Mouse (Mus musculus): ENCODE data around the gene Atp10a.
A peak's percentile ranks its signal among the peaks of the same experiment; 100 is the strongest.
"Not testable (repeated sequence)": the region's sequence is repeated elsewhere in the genome, so short reads cannot be mapped to it uniquely, and the experiment has no call there.

Atp10a gene

DNA sequence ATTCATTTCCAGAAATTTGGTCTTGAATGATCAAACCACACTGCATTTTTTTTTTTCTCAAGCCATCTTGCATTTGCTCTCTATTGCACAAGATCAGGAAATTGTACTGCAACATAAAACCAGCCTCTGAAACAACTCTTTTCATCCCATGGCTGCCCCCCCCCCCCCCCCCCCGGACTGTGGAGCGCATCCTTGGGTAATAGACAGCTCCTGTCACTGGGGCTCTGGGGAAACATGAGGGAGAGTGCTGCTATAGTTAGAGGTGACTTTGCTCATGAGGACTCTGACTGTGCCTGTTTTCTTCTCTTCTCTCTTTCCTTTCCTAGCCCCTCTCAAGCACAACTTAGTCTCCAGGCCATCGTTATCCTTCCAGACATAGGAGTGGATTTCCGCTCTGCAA, 131.6 kb downstream of the Atp10a start:
- no peak for DNase-seq (ENCODE audit: low read depth, low spot score)

DNA sequence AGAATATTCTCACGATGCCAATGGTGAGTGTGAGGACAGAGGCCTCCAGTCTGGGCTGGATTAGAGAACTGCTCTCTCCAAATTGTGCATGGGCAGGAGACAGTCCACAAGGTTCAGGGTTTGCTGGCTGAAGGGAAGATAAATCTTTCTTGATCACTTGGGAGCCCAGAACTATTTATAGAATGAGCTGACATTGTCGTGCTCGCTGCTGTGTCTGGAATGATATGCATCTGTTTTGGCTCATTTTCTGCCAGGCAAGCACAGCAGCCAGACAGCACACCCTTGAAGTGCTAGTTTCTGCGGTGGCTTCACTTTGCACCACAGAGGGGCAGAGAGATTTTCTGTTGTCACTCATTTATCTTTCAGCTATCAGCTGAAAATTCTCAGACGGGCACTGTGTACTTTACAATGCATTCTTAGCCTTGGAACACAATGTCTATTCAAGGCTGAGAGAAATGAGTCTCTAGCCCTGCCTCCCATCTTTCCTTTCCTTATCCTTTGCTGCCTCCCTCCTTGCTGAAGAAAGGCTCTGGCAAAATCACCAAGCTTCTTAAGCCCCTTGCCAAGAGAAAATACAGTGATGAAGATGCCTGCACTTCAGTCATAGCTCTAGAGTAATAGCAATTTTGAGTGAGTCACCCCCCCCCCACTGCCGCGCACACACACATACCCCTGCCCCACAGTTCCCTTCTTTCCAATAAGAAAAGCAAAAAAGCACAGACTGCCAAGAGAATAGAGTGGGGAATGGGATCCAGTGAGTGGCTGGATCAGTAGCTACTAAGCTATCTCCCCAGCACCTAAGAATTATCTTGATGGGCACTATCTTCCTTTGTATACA, 132.7 kb downstream of the Atp10a start:
- peak; percentile 6 for DNase-seq (ENCODE audit: low read depth, low spot score)

DNA sequence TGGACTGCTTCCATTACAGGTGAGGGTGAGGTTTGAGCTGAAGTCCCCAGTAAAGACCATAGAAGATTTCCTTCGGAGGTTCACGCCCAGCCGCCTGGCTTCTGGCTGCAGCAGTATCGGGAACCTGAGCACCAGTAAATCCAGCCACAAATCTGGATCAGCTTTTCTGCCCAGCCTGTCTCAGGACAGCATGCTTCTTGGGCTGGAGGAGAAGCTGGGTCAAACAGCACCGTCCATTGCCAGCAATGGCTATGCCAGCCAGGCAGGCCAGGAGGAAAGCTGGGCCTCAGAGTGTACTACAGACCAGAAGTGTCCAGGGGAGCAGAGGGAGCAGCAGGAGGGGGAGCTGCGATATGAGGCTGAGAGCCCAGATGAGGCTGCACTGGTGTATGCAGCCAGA, 141.3 kb downstream of the Atp10a start:
- DNase-seq (ENCODE audit: low read depth, low spot score) = no peak

DNA sequence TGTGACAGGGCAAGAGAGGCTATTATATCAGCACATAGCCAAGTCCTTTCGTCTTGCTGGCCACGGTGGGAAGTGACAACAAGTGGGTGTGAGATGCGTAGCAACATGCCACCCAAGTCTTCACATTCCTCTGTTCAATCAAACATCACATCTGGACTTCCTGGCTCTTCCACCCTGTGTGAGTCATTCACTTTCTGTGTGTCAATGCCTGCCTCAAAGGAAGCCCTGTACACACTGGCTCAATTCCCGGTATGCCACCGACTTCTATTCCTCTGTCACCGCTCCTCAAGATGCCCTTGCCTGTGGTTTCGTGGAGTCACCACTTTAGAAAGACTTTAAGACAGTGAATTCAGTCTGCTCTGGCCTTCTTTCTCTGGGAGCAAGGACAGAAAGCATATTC, 144.9 kb downstream of the Atp10a start:
- DNase-seq (ENCODE audit: low read depth, low spot score) = peak; percentile 96

DNA sequence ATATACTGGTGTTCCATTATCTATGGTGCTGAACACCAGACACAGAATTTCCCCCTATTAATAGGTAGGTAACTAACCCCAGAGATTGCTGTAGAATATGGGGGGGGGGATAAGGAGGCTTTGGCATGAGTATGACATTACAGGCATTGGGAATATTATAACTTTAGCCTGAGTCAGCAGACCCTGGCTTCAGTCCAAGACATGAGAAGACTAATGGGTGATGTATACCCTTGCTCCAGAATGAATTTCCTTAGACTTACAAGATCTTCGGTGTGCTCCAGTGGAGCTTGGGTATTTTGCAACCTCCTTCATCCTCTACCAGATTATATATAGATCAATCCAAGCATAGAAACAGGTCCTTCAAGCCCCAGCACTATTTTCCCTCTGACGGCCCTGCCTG, 145.8 kb downstream of the Atp10a start:
- DNase-seq (ENCODE audit: low read depth, low spot score) = peak; percentile 77

DNA sequence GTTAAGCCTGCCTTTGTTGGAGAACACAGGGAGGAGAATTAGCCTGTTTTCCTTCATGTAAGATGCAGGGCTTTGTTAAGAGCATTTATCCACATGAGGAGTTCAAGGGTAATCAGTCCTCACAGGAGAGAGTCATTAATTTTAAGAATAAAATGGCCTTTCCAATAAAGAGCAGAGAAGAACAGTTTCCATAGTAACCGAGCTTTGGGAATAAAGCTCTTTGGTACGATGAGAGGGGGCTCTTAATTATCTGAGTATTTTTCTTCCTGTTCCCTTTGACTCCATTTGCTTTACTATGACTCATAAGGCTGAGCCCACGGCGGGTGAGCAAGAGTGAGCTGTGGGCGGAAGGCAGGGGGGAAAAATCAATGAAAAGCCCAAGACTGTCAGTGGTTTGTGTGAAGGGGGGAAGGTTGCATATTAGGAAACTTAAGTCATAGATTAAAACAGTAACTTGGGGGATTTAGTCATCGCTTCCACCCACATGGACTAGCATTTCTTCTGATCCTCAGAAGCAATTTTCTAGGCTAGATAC, 166.2 kb downstream of the Atp10a start:
- peak; percentile 69 for DNase-seq (ENCODE audit: low read depth, low spot score)

DNA sequence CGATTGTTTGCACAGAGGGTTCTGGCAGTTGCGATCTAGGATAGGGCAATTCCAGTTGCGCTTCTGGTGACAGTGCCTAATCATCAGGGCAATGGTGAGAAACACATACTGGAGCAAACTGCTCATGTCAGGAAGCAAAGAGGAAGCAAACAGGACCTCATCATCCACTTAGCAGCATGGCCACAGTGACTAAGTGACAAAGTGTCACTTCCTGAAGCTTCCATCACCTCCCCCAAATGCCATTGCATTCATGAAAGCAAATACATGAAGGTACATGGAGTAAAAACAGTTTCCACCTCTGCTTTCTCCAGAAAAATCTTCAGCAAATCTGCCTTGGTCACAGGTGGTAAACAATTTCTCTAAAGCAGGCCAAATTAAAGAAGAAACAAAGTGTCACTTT, 168.7 kb downstream of the Atp10a start:
- no peak for DNase-seq (ENCODE audit: low read depth, low spot score)

DNA sequence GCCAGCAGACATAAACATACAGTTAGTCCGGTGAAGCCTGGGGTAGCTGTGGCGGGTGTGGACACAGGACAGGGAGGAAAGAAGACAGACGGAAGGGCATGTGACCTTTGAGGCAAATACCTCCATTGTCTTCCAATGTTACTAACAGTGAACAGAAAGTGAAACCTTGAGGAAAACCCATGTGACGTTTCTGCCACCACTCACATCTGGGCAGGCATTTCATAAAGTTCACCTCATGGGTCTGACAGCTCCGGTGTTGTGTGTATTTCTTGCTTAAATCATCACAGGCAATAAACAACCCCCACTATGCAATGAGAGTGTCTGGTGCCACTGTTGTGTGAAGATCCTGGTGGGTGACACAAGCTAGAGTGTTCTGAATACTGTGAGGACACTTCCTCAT, 173.1 kb downstream of the Atp10a start:
- no peak for DNase-seq (ENCODE audit: low read depth, low spot score)

DNA sequence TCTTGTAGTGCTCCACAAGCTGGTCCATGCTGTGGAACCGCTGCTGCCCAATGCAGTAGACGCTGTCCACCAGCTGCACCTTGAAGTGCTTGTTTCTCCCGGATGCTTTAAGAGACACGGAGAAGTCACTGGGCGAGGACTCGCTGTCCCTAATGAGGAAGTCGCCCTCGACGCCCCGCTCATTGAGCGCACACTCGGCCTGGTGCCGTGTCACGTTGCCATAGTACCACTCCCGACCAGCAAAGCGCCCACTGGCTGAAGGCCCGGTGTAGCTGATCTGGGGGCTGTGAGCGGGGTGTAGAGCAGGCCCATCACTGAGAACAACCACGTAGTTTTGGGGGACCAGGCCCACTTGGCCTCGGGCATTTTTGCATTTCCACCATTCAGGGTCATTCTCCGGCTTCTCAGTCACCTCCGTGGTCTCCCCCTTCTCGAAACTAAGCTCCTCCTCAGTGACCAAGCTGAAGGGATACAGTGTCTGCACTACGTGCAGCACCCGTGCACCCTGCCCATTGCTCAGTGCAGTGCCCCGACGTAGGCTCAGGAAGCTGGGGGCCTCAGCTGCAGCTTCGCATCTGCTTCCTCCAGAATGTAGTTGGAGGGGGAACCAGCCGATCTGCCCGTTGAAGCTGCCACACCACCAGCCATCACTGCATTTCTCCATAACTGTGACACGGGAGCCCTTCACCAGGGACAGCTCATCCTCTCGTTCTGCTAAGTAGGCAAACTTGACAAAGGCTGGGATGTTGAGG, 181.1 kb downstream of the Atp10a start:
- DNase-seq (ENCODE audit: low read depth, low spot score) = not testable (repeated sequence)

DNA sequence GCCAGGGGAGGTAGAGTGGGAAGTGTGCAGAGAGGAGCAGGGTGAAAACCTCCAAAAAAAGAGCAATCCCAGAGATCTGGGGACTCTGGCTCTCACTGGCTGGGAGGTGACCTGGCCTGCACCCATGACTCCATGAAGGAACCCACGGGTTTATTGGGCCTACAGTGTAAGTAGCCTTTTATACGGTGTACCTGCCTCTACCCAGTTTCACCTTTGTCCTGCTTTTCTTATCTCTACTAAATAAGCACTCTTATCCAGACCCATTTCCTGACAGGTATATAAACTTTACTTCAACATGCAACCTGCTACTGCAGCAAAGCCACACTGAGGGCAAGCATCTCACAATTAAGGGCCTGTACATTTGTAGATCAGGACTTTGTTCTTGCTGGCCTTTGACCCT, 184.4 kb downstream of the Atp10a start:
- DNase-seq (ENCODE audit: low read depth, low spot score) = no peak

DNA sequence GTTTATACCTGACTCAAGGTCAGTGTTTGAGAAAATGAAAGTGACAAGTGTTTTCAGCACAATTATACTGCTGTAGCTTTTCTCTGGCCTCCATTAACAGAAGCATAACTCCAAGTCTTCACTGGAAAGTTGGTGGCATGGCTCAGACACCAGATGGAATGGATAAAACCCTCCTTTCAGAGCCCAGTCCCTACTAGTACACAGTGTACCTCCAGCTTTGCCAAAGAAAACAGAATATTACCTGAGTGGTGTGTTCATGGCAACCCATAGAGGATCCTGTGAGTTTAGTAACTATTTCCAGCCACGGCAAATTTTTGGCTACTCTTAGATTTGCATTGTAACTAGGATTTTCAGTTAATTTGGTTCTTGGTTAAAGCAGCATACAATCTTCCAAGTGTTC, 185.1 kb downstream of the Atp10a start:
- no peak for DNase-seq (ENCODE audit: low read depth, low spot score)

DNA sequence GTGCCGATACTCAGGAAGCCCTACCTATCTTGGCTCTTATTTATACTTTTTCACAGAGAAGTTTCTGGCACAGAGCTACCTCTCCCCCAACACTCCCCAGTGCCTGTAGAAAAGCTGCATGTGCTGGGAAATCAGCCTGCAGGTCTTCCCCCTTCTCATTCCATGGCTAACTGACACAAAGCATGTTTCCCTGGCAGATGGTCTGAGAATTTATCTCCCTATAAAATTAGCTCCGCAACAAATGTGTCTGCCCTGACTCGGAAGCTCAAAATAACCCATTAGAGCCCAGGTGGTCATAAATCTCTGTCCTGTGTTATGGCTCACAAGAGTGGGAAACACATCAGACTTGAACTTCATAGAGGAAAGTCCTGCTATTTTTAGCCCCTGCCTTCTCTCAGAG, 186.9 kb downstream of the Atp10a start:
- DNase-seq (ENCODE audit: low read depth, low spot score) = peak; percentile 4

DNA sequence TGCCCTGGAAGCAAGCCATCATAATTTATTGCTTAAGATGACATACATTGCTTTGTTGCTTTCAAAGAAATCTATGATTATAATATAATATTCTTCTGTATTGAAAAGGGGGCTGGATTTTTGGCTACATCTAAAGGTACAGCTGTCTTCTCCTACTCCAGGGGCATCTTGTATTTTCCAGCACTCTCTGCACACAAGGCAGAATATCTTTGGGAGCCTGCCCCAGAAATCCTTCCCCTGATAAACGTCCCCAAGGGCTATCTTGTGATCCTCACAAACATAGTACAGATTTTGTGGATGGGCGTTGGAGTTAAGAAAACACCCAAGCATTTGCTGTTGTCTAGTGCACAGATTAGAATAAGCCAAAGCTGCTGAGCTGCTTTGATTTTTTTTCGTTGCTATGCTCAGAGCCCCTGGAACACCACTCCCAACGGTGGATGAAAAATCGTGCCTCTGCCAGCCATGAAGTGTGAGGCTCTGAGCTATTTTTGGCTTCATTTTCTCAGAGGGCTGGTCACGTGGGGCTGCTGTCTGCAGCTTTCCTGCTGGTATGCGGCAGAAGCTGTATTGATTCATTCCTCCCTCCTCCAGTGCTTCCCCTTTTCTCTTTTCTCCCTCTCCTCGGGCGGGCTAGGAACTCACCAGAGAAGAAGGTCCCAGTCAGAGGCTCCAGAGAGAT, 187.9 kb downstream of the Atp10a start:
- peak; percentile 91 for DNase-seq (ENCODE audit: low read depth, low spot score)

DNA sequence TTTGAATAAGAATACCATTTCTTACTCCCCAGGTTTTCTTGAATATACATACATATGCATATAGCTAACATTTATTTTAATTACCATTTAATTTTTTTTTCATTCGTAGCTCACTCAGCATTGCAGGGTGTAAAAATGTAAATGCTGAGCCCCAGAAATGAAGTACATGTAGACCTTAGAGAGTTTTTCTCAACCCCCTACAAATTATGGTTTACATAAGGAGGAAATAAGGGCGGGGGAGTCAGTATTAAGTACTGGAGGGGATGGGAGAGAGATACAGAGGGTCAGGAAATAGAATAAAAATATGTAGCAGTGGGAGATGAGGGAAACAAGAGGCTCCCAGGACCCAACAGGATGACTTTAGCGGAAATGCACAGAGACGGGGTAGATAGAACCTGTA, 188.5 kb downstream of the Atp10a start:
- DNase-seq (ENCODE audit: low read depth, low spot score) = no peak

DNA sequence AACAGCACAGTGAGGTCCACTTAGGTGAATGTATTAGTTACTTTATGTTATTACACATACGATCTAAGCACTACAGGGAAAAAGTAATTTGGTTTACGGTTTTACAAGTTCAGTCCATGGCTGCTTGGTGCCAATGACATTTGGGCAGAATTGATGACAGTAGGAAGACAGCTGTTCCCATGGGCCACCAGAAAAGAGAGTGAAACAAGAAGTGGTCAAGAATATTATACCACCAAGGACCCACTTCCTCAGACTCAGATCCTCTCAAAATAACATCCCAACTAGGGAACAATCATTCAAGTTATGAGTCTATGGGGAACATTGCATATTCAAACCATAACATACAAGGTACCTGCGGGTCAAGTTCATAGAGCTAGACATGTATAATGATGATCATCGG, 203.0 kb downstream of the Atp10a start:
- DNase-seq (ENCODE audit: low read depth, low spot score) = no peak

DNA sequence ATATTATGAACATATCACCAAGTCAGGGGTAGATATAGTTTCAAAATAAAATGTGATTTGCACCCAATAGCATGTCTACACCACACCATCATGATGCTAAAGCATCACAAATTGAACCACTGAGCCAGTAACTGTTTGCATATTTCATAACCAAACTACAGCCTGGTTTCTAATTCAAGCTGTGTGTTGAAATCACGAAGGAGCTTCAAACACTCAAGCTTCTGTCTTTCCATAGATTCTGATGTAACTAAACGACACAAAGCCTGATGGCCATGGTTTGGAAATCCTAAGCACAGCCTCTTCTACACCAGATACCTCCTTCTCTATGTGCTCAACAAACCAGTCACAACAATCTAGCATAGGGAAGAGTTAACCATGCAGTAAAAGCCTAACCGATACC, 207.2 kb downstream of the Atp10a start:
- no peak for DNase-seq (ENCODE audit: low read depth, low spot score)

DNA sequence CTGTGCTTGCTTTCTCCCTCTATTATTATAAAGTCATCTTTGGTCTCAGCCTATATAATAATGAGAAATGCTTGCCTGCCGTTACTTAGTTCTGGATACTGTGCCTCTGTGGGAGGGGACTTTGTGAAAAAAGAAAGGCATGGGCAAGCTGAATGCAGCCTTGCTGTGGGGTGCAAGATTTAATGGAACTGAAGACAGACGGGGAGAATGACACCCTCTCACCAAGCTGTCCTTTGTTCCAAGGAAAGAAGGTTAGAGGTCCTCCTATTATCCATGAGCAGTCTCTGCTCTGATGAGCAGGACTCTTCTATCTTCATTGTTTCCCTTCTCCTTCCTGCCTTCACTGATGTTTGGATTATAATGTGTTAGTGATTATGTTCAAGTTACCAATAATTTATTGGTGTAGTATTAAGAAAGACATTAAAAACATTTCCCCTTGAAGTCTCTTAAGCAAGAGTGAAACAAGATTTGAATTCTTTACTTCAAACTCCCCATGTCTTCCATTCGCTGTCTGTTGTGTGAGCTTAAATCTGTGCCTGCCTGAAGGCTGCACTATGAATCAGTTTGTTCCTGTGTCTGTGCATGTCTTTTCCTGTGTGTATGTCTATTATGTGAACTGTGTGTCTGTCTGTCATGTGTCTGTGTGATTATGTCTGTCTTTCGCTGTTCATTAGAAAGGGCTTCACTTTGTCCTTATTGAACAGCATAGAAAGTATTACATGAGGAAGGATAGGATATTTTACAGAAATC, 211.1 kb downstream of the Atp10a start:
- no peak for DNase-seq (ENCODE audit: low read depth, low spot score)

DNA sequence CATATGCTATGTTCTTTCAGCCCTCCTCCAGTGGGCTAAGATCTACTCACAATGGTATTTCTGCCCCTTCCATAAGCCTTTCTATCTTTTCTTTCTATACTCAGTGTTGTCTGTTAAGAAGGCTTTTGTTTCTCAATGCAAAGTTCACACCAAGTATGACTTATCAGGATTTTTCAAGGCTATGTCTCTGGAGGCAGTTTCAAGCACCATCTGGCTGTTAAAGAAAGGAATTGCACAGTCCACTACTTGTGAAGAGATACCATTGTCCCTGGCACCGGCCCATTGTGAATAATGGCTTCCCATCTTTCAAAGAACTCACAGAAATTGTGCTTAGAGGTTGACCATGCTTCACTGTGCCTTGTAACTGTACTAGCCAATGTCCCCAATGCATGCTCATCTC, 214.7 kb downstream of the Atp10a start:
- DNase-seq (ENCODE audit: low read depth, low spot score) = peak; percentile 34

DNA sequence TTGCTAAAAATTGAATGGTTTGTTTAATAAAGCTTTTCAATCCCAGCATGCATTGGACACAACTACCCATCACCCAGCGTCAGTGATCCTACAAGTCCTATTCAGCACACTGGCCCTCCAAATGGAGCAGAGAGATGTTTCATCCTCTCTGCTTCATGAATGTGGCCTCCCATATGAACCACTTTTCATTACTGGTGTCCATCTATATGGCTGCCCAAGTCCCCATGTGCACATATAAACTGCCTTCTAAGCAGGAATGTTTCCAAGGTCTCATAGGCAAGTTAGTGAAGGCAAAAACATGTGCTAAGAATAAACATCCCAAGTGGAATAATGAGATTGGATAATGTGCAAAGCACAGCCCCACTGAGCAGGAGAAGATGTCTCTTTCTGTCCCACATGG, 217.7 kb downstream of the Atp10a start:
- no peak for DNase-seq (ENCODE audit: low read depth, low spot score)

Data from 3T3-L1 (cell line).